Mouse (Mus musculus) spleen, adult 2 months (tissue): ENCODE measurements around the gene Apba3. TPM values are rescaled to one million over a fixed set of nuclear protein-coding genes. Genes with fewer than 3 reads are reported as not detected.
A peak's percentile ranks its signal among the peaks of the same experiment; 100 is the strongest.

ENCODE experiments used
- DNase-seq, 2 experiments: peaks; one replicate each; pipeline versions ENCODE4 v3.0.0 to v3.0.0-alpha.2; 2012 to 2021; ENCODE audit warnings: low spot score in 2 of 2, low read depth in 1 of 2
- H3K27ac ChIP-seq: fragments of 200-500 bp; 2 replicates; pipeline ENCODE4 v1.5.1; 2012; ENCODE audit warnings: low read length, inconsistent platforms; ENCODE audit not compliant: insufficient read depth
- H3K27me3 ChIP-seq: fragments of 200-500 bp; 2 replicates; pipeline ENCODE4 v1.6.1; 2012; ENCODE audit warnings: mild to moderate bottlenecking, moderate library complexity, low read length, inconsistent platforms; ENCODE audit not compliant: control insufficient read depth, insufficient read depth
- H3K36me3 ChIP-seq: fragments of 200-500 bp; 2 replicates; pipeline ENCODE4 v1.6.1; 2012; ENCODE audit warnings: mild to moderate bottlenecking, low read length, inconsistent platforms; ENCODE audit not compliant: control insufficient read depth, insufficient read depth
- H3K4me1 ChIP-seq: fragments of 200-500 bp; 2 replicates; pipeline ENCODE4 v1.6.1; 2011; ENCODE audit warnings: inconsistent platforms; ENCODE audit not compliant: control insufficient read depth, insufficient read depth, insufficient read length
- H3K4me3 ChIP-seq: fragments of 200-500 bp; 2 replicates; pipeline ENCODE4 v1.5.1; 2011; ENCODE audit warnings: mild to moderate bottlenecking, inconsistent platforms; ENCODE audit not compliant: insufficient read depth, insufficient read length; ENCODE audit errors: extremely low read depth
- CTCF ChIP-seq: fragments of 200-500 bp; IDR thresholded peaks from 2 replicates; pipeline ENCODE4 v1.5.1; 2011; ENCODE audit warnings: mild to moderate bottlenecking, inconsistent platforms; ENCODE audit not compliant: insufficient read depth, insufficient read length, insufficient replicate concordance; ENCODE audit errors: extremely low read depth
- POLR2A ChIP-seq: fragments of 200-500 bp; IDR thresholded peaks from 2 replicates; pipeline ENCODE4 v1.6.1; 2011; ENCODE audit warnings: low read depth, low read length, inconsistent platforms
- WGBS: fragments of 180-500 bp; shearing (Covaris S2); methylation state at CpG from one replicate; pipeline ENCODE4 v1.1.7; 2018; 5-methylcytosine and 5-hydroxymethylcytosine counted together
- polyA plus RNA-seq: library from polyadenylated mRNA; depleted of rRNA; stranded (reverse); fragments of >200 nt; gene quantifications from 2 replicates; pipeline ENCODE4 v1.2.3, GENCODE M21; 2012

The Apba3 gene
- polyA plus RNA-seq, 1 experiment = 63.0 TPM

DNA sequence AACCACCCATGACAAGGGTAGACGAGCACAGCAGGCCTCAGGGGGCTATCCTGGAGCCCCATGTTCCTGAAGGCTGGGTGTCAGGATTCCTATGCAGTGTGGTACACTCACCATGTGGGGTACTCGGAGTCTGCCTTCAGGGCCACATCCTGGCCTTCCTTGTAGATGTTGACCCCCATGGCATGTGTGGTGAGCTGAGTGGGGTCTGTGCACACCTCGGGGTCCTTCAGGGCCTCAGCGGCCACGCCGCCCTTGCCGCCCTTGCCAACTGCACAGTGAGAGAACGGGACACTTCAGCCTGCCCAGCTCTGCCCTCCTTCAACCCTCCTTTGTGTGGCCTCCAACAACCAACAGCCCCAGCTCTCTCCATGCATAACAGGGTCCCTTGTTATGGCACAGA lies 1.2 kb upstream of the Apba3 start:
- Histone ChIP-seq H3K27ac (no peak overlapping the region), H3K4me3 (no peak overlapping the region), H3K27me3 (no peaks in the 10 kb centered on the region), H3K36me3 (peaks cover 17% of the 10 kb centered on the region), H3K4me1 (peaks cover 12% of the 10 kb centered on the region; the same call in 1 of the 2 replicates)
- DNase-seq = no peak
- TF ChIP-seq POLR2A (no peak), CTCF (no peak)
- 89% methylated on average over 8 of the region's 8 CpGs for WGBS

- DNase-seq = peak; percentile 49 to 70
- TF ChIP-seq CTCF (no peak), POLR2A (no peak; the same call in 1 of the 2 replicates)
- peak overlapping the region; percentile 77 for H3K4me3 ChIP-seq
- WGBS = 12% methylated on average over 23 of the region's 23 CpGs
- H3K27me3 ChIP-seq = no peaks in the 10 kb centered on the region
- peaks cover 29% of the 10 kb centered on the region for H3K36me3 ChIP-seq
- 0 out of 2 replicates have a peak overlapping the region, but pooled peaks have one; percentile 31 for H3K27ac ChIP-seq
- peaks cover 12% of the 10 kb centered on the region; the same call in 1 of the 2 replicates for H3K4me1 ChIP-seq
Measured at GRCm38 (mm10) chr10:81268056-81268455, 1.3 kb downstream of the Apba3 start.

- Histone ChIP-seq H3K27ac (no peak overlapping the region), H3K36me3 (peaks cover 33% of the 10 kb centered on the region)
- WGBS = 86% methylated on average over 16 of the region's 16 CpGs
Measured at GRCm38 (mm10) chr10:81268643-81269412, 2.1 kb downstream of the Apba3 start.

DNA sequence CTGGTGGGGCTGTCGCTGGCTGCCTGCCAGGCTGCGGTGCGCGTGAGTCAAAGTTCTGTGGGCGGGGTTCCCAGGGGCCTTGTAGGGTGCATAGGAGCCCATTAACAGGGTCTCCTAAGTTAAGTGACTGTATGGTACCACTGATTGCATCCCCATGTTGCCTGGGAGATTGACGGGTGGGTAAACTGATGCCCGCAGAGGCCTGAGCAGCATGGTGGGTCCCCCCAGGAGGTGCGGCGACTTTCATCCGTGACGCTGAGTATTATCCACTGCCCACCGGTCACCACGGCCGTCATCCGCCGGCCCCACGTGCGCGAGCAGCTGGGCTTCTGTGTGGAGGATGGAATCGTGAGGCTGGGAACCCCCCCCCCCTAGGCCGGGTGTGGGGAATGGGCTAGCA lies 5.6 kb downstream of the Apba3 start:
- WGBS = 95% methylated on average over 21 of the region's 21 CpGs
- no peak for TF ChIP-seq CTCF
- TF ChIP-seq POLR2A = no peak

More at GRCm38 (mm10) chr10:81268643-81269412, 2.1 kb downstream of the Apba3 start:
- Histone ChIP-seq H3K27me3 (no peaks in the 10 kb centered on the region), H3K4me1 (peaks cover 12% of the 10 kb centered on the region; the same call in 1 of the 2 replicates), H3K4me3 (peak overlapping the region; percentile 77)
- TF ChIP-seq CTCF (no peak), POLR2A (no peak)
- DNase-seq = no peak

DNA sequence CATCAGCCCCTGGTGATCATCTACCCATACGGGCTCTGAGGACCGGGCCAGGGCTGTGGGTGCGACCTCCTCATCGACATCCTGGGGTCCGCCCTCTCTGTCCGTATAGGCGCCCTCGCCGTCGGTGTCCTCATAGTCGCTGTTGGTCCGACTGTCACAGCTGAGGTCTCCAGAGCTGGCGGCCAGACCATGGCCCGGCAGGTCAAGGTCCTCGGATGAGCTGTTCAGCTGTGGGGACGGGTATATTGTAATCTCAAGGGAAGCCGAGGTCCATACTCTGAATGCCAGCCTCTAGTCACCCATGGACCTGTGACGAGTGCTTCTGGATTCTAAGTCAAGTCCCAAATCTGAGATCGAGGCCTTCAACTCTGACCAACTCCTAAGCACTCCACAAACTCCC lies 7.1 kb downstream of the Apba3 start:
- WGBS = 95% methylated on average over 19 of the region's 19 CpGs
- no peaks in the 10 kb centered on the region for H3K27me3 ChIP-seq
- H3K36me3 ChIP-seq = peaks cover 27% of the 10 kb centered on the region
- H3K4me3 ChIP-seq = no peak overlapping the region
- DNase-seq = no peak
- TF ChIP-seq CTCF (no peak), POLR2A (no peak)
- peaks cover 2% of the 10 kb centered on the region; the same call in 1 of the 2 replicates for H3K4me1 ChIP-seq
- no peak overlapping the region for H3K27ac ChIP-seq

More for the DNA sequence above, 5.6 kb downstream of the Apba3 start:
- no peak overlapping the region for H3K4me3 ChIP-seq
- H3K36me3 ChIP-seq = peaks cover 27% of the 10 kb centered on the region
- no peaks in the 10 kb centered on the region for H3K27me3 ChIP-seq
- no peak for DNase-seq
- no peak overlapping the region for H3K27ac ChIP-seq
- H3K4me1 ChIP-seq = peaks cover 9% of the 10 kb centered on the region; the same call in 1 of the 2 replicates

DNA sequence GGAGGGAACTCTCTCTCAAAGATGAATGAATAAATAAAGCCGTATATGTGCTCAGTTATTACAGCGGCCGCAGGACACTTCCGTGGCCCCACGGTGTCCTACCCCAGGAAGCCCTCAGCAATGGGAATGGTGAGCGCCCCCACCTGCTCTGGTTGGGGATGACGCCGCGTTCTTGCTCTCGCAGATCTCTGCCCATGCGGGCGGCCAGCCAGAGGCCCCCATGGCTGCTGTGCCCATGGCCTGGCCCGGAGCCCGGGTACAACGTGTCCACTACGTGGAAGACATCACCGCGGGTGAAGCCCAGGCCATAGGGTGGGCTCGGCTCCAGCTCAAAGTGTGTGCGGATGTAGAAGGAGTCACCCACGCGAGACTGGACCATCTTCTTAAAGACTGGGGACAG lies 10.9 kb downstream of the Apba3 start:
- peaks cover 14% of the 10 kb centered on the region for H3K36me3 ChIP-seq
- no peak overlapping the region for H3K4me3 ChIP-seq
- 94% methylated on average over 22 of the region's 22 CpGs for WGBS
- no peak for DNase-seq
- no peaks in the 10 kb centered on the region for H3K4me1 ChIP-seq
- no peaks in the 10 kb centered on the region for H3K27me3 ChIP-seq
- H3K27ac ChIP-seq = no peak overlapping the region
- TF ChIP-seq POLR2A (no peak), CTCF (no peak)

DNA sequence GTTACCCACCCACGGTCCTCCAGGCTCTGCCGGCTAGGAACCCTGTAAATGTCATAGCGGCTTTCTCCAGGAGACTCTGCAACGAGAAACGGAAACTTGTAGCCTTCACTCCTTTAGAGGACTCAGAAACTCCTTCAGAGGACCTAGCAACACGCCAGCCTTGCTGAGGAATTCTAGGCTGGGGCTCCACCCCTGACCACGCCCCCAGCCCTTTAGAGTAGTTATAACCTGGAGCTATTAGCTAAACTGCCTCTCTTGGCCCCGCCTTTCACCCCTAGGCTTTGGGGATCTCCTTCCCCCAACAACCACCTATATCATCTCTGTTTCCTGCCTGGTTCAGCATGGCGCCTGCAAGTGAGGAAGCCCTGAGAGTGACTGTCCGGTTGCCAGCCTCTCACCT lies 12.7 kb downstream of the Apba3 start:
- peaks cover 2% of the 10 kb centered on the region for H3K36me3 ChIP-seq
- DNase-seq = no peak
- 77% methylated on average over 10 of the region's 10 CpGs for WGBS

More for the DNA sequence above, 12.7 kb downstream of the Apba3 start:
- Histone ChIP-seq H3K4me3 (no peak overlapping the region), H3K27ac (no peak overlapping the region), H3K4me1 (no peaks in the 10 kb centered on the region), H3K27me3 (no peaks in the 10 kb centered on the region)
- TF ChIP-seq CTCF (no peak), POLR2A (no peak)
